In genomic region chr16:4418776-4419545, GRCm38 (mm10) we compare ENCODE assay signal across 8 mouse cellular contexts. TPM values are rescaled to one million over a fixed set of nuclear protein-coding genes. Genes with fewer than 3 reads are reported as not detected.
A peak's percentile ranks its signal among the peaks of the same experiment; 100 is the strongest.
DNase-seq lines count a peak whose midpoint lies in the region; ATAC-seq and TF ChIP-seq lines count a peak whose summit lies in the region.

No protein-coding gene starts in this region.

- 15% methylated on average over 32 of the region's 32 CpGs for WGBS in hindbrain, embryonic 13.5 days
- 23% methylated on average over 32 of the region's 32 CpGs for WGBS in liver, postnatal 0 days (ENCODE audit: insufficient replicate concordance)

- peak overlapping the region; percentile 91 for H3K4me2 ChIP-seq in hindbrain, embryonic 13.5 days
- H3K4me2 ChIP-seq in liver, postnatal 0 days (ENCODE audit: low read depth, low read length) = peak overlapping the region; percentile 96

- peak overlapping the region; percentile 90 for H3K27ac ChIP-seq in hindbrain, embryonic 13.5 days
- peak overlapping the region; percentile 80 for H3K27ac ChIP-seq in liver, postnatal 0 days (ENCODE audit: low read depth)

- no peak for TF ChIP-seq EP300 in liver, postnatal 0 days (IDR thresholded peaks at IDR 0.05; ENCODE audit: low read depth)

- ATAC-seq in hindbrain, embryonic 13.5 days (ENCODE audit: low FRiP score) = no peak; the same call in 1 of the 2 replicates
- no peak for ATAC-seq in liver, postnatal 0 days

- H3K9me3 ChIP-seq in hindbrain, embryonic 13.5 days = no peaks in the 10 kb centered on the region
- no peaks in the 10 kb centered on the region for H3K9me3 ChIP-seq in liver, postnatal 0 days (ENCODE audit: low read length)

- H3K27me3 ChIP-seq in hindbrain, embryonic 13.5 days = peaks cover 14% of the 10 kb centered on the region
- H3K27me3 ChIP-seq in liver, postnatal 0 days (ENCODE audit: insufficient read depth, low read length) = no peaks in the 10 kb centered on the region

- H3K9ac ChIP-seq in hindbrain, embryonic 13.5 days = peak overlapping the region; percentile 89
- H3K9ac ChIP-seq in liver, postnatal 0 days (replicated peaks) = peak overlapping the region; percentile 72

- no peak for TF ChIP-seq CTCF in liver, postnatal 0 days (IDR thresholded peaks at IDR 0.05; ENCODE audit: low read depth)

- H3K4me3 ChIP-seq in hindbrain, embryonic 13.5 days = peak overlapping the region; percentile 77
- H3K4me3 ChIP-seq in liver, postnatal 0 days (ENCODE audit: low read depth, low read length) = peak overlapping the region; percentile 66

- H3K36me3 ChIP-seq in hindbrain, embryonic 13.5 days = no peaks in the 10 kb centered on the region
- no peaks in the 10 kb centered on the region for H3K36me3 ChIP-seq in liver, postnatal 0 days (replicated peaks; ENCODE audit: insufficient read depth, low read length)

- DNase-seq in adrenal gland, postnatal 14 days = peak; percentile 47
- no peak for DNase-seq in adrenal gland, postnatal 36 days
- peak; percentile 17 to 73 for DNase-seq in spleen, postnatal 4 days (ENCODE audit: low spot score in 2 of 2)
- no peak for DNase-seq in spleen, postnatal 36 days (ENCODE audit: low spot score in 2 of 2)
- no peak for DNase-seq in liver, postnatal 0 days
- peak; percentile 61 for DNase-seq in retina, postnatal 1 day
- no peak for DNase-seq in urinary bladder, adult 18-20 months (ENCODE audit: low spot score in 2 of 2)

- peaks cover 60% of the 10 kb centered on the region for H3K4me1 ChIP-seq in hindbrain, embryonic 13.5 days (replicated peaks)
- H3K4me1 ChIP-seq in liver, postnatal 0 days (ENCODE audit: insufficient read depth) = peaks cover 35% of the 10 kb centered on the region

RNA-seq across cellular contexts. Expression of gene Adcy9, which starts 1.3 kb away (rescaled TPM):
- total RNA-seq in adrenal gland, postnatal 14 days (2021) = 36.1 and 38.7 TPM in 2 replicates
- total RNA-seq in adrenal gland, postnatal 36 days (2021) = 10 to 100 TPM; 55.5 to 76.6 TPM
- 2.6 and 2.8 TPM in 2 replicates for polyA plus RNA-seq in hindbrain, embryonic 13.5 days (2015; fragmentation: Nextera tagmentation; extraction: Ambion mirVana)
- polyA plus RNA-seq in liver, postnatal 0 days (2015; fragmentation: Nextera tagmentation; extraction: Ambion mirVana) = 0.80 and 0.94 TPM in 2 replicates

Comparison
In these comparisons a context has a peak if more than half of its experiments do, and no peak if none do; other contexts are left out.
1. DNase-seq: peak in adrenal gland, postnatal 14 days (single experiment), spleen, postnatal 4 days (2 of 2) and retina, postnatal 1 day (single experiment); none in adrenal gland, postnatal 36 days (0 of 2), spleen, postnatal 36 days (0 of 2), liver, postnatal 0 days (single experiment) and urinary bladder, adult 18-20 months (0 of 2).